Mouse (Mus musculus): Measurements from ENCODE around the gene St3gal6. TPM values are rescaled to one million over a fixed set of nuclear protein-coding genes. Genes with fewer than 3 reads are reported as not detected.

St3gal6 gene
- total and polyA plus RNA-seq, 3 experiments = 4.0 to 8.9 TPM; not detected in 1

DNA sequence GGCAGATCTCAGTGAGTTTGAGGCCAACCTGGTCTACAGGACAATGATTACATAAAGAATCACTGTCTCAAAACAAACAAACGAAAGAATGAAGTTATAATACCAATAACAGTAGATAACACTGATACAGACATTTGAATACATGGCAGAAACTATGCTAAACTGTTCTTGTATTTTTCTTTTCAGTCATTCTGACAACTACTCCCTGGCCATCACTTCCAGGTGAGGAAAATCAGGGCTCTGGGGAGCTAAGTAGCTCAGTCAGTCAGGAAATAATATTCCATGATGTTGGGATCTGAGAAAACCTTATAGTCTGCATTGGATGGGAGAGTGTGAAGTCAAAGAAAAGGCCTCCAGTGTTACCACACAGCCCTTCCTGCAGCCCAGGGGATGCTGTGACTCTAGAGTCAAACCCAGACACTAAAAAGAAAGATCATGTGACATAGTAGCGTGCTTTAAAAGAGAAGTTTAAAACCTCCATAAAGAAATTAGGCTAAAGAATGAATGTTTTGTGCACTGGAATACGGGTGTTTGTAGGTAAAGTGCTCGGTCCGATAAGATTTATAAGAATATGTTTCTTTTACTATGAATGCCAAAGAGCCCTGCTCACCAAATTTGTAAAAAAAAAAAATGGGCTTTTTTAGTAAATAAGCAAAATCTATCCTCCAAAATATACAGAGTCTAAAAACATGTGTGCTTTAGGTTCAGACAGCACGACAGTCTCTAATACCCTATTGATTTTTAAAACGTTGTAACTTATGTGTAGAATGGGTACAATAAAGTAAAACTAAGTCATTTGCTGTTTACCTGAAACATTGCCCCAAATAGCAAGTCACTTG lies 6.9 kb downstream of the St3gal6 start:
- TF ChIP-seq SIN3A (IDR thresholded peaks at IDR 0.05; ENCODE audit: low read length) (no peak), ELF1 (IDR thresholded peaks at IDR 0.05; ENCODE audit: low read depth, low read length) (no peak), EP300 (IDR thresholded peaks at IDR 0.05; ENCODE audit: low read depth in 1 of 2, low read length in 2 of 2) (no peak), USF1 (IDR thresholded peaks at IDR 0.05; ENCODE audit: low read depth, low read length) (no peak), USF2 (IDR thresholded peaks at IDR 0.05; ENCODE audit: borderline replicate concordance in 1 of 2, insufficient read depth in 1 of 2, low read depth in 1 of 2, low read length in 2 of 2) (no peak), CHD1 (IDR thresholded peaks at IDR 0.05; ENCODE audit: low read depth, low read length) (no peak), RCOR1 (IDR thresholded peaks at IDR 0.05; ENCODE audit: low read depth, low read length) (no peak), CHD2 (IDR thresholded peaks at IDR 0.05; ENCODE audit: low read length) (no peak), TBP (IDR thresholded peaks at IDR 0.05; ENCODE audit: low read depth, low read length) (no peak), MYC (IDR thresholded peaks at IDR 0.05; ENCODE audit: low read depth, low read length) (no peak), KAT2A (conservative IDR thresholded peaks at IDR 0.05; ENCODE audit: low read depth, low read length) (no peak), CTCF (IDR thresholded peaks at IDR 0.05 in 2 of 3, conservative IDR thresholded peaks at IDR 0.05 in 1 of 3; ENCODE audit: control insufficient read depth in 1 of 3, insufficient read depth in 1 of 3, low read depth in 2 of 3, low read length in 3 of 3, poor library complexity in 1 of 3, severe bottlenecking in 1 of 3) (no peak), ZKSCAN1 (IDR thresholded peaks at IDR 0.05; ENCODE audit: low read depth, low read length) (no peak), GATA1 (IDR thresholded peaks at IDR 0.05; ENCODE audit: low read depth, low read length) (no peak), TAL1 (IDR thresholded peaks at IDR 0.05; ENCODE audit: low read length) (no peak), MAX (IDR thresholded peaks at IDR 0.05; ENCODE audit: low read length) (no peak), POLR2AphosphoS2 (IDR thresholded peaks at IDR 0.05; ENCODE audit: low read length) (no peak), JUND (IDR thresholded peaks at IDR 0.05; ENCODE audit: low read depth, low read length) (no peak), ETS1 (IDR thresholded peaks at IDR 0.05; ENCODE audit: low read depth, low read length) (no peak), ZNF384 (IDR thresholded peaks at IDR 0.05; ENCODE audit: low read depth, low read length) (no peak)
- no peak overlapping the region for H3K4me3 ChIP-seq (ENCODE audit: control insufficient read depth in 1 of 2, insufficient read depth in 1 of 2, low read depth in 2 of 2, low read length in 2 of 2)
- H3K27me3 ChIP-seq (ENCODE audit: control insufficient read depth in 1 of 2, insufficient read depth in 2 of 2, low read length in 2 of 2) = peaks cover 0 to 2% of the 10 kb centered on the region in 2 experiments; a peak in 1 of 4 replicates
- H3K79me2 ChIP-seq (ENCODE audit: control insufficient read depth, insufficient read depth, low read length, poor library complexity) = no peaks in the 10 kb centered on the region
- H3K36me3 ChIP-seq (ENCODE audit: control insufficient read depth in 1 of 2, insufficient read depth in 2 of 2, low read length in 2 of 2) = no peaks in the 10 kb centered on the region
- H3K27ac ChIP-seq (ENCODE audit: control insufficient read depth, low read depth, low read length) = no peak overlapping the region
- no peak overlapping the region for H3K9ac ChIP-seq (ENCODE audit: control insufficient read depth, low read depth, low read length, poor library complexity, severe bottlenecking)
- no peaks in the 10 kb centered on the region for H3K9me3 ChIP-seq (replicated peaks; ENCODE audit: insufficient read depth, low read length)
- DNase-seq (ENCODE audit: low read depth, low spot score) = no peak
- peaks cover 0 to 3% of the 10 kb centered on the region in 2 experiments; a peak in 2 of 4 replicates for H3K4me1 ChIP-seq (ENCODE audit: control insufficient read depth in 1 of 2, insufficient read depth in 2 of 2, low read length in 2 of 2)

DNA sequence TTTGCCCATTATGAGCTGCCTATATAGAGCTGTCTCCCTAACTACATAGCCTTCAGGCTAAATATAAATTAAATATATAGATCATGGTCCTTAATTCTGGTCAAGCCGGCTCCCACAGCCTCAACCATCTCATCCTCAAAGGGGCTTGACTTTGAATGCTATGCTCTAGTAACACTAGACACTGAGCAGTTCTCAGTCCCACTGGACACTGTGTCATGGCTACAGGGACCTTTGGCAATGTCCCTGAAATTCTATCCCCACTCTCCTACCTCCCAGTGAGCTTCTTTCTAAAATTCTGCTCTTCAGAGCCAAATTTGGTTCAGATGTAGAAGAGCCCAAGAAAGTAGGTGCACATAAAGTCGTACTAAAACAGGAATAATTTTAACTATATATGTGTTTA lies 7.9 kb downstream of the St3gal6 start:
- Histone ChIP-seq H3K79me2 (ENCODE audit: control insufficient read depth, insufficient read depth, low read length, poor library complexity) (no peaks in the 10 kb centered on the region), H3K27ac (ENCODE audit: control insufficient read depth, low read depth, low read length) (no peak overlapping the region), H3K36me3 (ENCODE audit: control insufficient read depth in 1 of 2, insufficient read depth in 2 of 2, low read length in 2 of 2) (no peaks in the 10 kb centered on the region), H3K27me3 (ENCODE audit: control insufficient read depth in 1 of 2, insufficient read depth in 2 of 2, low read length in 2 of 2) (no peaks in the 10 kb centered on the region; a peak in 1 of 4 replicates), H3K9me3 (replicated peaks; ENCODE audit: insufficient read depth, low read length) (no peaks in the 10 kb centered on the region), H3K4me1 (ENCODE audit: control insufficient read depth in 1 of 2, insufficient read depth in 2 of 2, low read length in 2 of 2) (peaks cover 0 to 3% of the 10 kb centered on the region in 2 experiments; a peak in 1 of 4 replicates), H3K4me3 (ENCODE audit: control insufficient read depth in 1 of 2, insufficient read depth in 1 of 2, low read depth in 2 of 2, low read length in 2 of 2) (no peak overlapping the region), H3K9ac (ENCODE audit: control insufficient read depth, low read depth, low read length, poor library complexity, severe bottlenecking) (no peak overlapping the region)
- no peak for TF ChIP-seq POLR2A (IDR thresholded peaks at IDR 0.05; ENCODE audit: control insufficient read depth in 1 of 2, insufficient read depth in 1 of 2, low read depth in 1 of 2, low read length in 2 of 2, poor library complexity in 1 of 2)
- no peak for TF ChIP-seq MXI1 (IDR thresholded peaks at IDR 0.05; ENCODE audit: low read depth, low read length)
- no peak for DNase-seq (ENCODE audit: low read depth, low spot score)

Measured in MEL (cell line).